Mouse (Mus musculus): ENCODE data around the gene Tom1l1.
A peak's percentile ranks its signal among the peaks of the same experiment; 100 is the strongest.

The Tom1l1 gene

DNA sequence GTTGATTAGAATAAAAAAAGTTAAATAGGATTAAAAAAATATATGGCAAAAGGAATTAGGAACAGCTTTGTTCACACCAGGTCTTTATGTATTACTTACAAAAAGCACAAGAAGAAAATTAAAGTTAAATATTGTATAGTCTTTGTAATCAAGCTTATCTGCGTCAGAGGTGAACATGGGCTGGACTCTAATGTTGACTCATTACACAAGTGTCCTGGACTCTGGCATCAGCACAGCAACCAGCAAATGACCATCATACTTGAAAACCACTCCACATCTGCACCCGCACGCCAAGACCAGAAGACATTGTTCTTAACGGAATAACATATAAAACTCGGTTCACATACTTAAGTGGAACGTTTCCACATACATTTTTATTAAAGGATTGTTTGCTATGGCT lies 20.8 kb downstream of the Tom1l1 start:
- no peak for DNase-seq (ENCODE audit: low read depth, low spot score)

DNA sequence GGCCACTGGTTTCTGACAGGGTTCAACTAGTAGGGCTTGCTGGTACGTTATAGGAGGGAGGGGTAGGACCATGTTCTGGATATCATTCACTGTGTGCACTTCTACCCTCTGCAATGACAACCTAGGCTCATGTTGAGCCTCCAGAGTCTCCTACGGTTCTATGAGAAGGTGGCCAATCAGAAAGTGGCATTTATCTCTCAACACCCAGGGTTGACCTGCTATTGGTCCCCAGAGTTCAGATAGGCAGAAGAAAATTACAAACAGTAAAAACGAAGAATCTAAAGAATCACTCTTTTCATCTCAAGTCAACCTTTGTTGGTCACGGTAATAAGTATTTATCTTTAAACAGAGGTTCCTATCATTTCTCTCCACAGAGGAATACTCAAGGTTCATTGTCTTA lies 21.2 kb downstream of the Tom1l1 start:
- DNase-seq (ENCODE audit: low read depth, low spot score): no peak

DNA sequence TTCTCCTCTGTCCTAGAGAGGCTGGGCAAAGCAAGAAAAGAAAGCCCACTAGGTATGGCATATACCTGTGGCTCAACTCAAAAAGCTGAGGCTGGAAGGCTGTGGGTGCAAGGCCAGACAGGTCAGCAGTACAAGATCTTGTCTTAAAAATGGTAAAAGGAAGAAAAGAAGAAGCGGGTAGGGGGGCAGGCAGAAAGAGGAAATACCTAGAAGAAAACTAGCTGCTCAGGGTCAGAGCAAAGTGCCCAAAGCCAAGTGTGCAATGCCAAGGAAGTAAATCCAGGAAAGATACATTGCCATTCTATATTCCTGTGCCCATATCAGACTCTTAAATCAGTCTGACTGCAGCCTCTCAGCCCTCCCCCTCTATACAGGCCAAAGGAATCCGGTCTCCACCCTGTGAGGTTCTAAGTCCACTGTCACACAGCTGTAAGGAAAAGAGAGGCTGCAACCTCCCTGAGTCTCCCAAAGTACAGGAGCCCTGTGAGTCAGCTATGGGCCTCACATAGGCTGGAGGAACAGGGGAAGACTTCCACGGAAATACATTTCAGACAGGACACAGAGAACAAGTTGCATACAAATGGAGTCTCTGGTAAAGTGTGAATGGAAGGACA lies 21.9 kb downstream of the Tom1l1 start:
- DNase-seq (ENCODE audit: low read depth, low spot score): no peak

DNA sequence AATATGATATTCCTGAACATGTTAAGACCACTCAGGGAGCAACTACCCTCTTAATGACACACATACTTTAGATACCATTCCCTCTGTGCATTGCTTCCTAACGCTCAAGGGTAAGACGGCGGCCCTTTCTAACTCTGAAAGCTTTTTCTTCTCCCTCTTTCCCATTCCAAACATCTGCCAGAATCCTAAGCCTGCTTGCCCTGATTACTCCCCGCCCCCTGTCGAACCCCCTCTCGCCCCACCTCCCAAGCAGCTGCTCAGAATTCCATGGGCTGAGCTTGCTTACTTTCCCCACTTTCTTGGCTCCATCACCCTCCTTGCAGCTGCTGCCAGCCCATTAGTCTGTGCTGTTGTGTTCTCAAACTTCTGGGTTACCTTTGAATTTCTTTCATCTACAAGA lies 23.0 kb downstream of the Tom1l1 start:
- DNase-seq (ENCODE audit: low read depth, low spot score): no peak

DNA sequence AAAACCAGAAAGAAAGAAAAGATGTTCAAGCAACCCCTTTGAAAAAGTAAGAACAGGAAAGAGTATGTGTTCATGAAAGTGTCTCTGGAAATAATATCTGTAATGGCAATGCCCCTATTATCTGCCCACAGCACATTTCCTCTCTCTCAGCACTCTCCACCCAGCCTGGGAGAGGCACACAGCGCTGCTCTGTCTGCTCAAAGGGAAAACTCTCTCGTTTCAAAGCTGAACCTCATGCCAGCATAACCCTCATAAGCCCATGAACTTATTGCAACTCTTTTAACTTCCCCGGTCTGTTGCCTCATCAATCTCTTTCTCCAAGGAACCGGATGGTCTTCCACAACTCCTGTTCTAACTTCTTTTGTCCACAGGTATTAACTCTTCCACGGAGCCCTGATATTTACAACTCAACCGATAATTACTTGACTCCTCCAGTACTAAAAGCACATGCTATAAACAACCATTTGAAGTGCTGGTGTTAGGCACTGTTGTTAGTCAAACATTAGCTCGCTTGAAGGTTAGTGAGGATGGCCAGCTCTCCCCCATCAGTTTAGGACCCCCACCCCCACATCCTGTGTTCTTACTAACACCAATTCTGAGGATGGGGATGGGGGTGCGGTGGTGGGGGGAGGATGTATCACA lies 23.7 kb downstream of the Tom1l1 start:
- no peak for DNase-seq (ENCODE audit: low read depth, low spot score)

DNA sequence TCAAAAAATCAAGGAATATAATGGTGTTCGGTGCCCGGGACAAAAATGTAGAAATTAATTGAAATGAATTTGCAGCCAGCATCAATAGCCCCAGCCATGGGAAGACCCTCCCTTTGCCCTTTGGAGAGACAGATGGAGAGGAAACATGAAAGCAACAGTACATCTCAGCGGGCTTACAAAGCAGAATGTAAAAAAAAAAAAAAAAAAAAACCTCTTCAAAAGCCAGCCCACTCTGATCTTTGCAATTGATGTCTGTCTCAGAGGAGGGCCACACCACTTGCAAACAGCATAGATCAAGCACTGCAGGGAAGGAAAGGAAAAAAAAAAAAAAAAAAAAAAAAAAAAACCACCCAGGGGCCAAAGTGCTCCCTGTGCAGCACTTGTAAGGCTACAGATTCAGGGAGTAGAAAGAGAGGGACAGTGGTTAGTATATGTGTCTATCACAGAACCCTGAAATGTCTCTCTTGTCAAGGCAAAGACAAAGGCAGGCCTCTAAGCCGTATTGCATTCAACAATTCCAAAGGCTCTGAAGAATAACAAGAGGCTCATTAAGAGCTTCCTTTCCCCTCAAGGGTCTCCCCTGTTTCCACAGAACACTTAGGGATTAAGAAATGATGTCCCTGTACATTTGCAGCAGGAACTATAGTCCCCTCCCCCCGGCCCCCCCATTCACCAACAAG lies 24.4 kb downstream of the Tom1l1 start:
- no peak for DNase-seq (ENCODE audit: low read depth, low spot score)

DNA sequence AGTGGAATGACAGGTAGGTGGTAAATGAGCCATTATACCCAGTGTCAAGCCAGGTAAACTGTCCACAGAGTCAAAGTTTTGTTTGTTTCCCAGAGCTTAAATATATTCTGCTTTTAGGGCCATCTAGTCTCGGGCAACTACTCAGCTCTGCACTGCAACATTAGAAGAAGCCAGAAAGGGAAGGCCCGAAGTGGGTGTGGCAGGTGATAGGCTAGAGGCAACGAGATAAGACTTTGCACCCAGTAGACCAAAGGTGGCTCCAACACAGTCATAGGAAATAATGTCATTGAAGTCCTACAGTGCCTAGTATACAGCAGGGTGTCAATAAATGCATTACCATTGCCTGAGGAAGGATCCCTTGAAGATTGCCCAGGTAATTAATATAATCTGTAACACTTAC lies 25.1 kb downstream of the Tom1l1 start:
- DNase-seq (ENCODE audit: low read depth, low spot score): no peak

DNA sequence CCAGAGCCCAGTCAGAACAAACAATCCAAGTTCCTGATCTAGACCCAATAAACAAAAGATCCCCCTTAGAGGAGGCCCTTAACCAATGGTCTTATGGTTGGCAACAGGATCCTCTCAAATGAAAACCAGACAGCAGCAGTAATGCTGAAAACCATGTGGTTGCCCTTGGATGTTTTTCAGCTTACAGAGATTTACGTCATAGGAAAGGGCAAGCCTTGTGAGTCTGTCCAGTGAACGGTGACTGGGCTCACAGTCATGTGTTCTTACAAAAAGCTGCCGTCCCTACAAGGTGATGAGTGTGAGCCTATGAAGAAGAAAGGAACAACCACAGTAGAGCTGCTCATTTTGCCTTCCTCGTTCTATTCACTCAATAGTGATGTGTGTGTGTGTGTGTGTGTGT lies 27.5 kb downstream of the Tom1l1 start:
- DNase-seq (ENCODE audit: low read depth, low spot score): no peak

DNA sequence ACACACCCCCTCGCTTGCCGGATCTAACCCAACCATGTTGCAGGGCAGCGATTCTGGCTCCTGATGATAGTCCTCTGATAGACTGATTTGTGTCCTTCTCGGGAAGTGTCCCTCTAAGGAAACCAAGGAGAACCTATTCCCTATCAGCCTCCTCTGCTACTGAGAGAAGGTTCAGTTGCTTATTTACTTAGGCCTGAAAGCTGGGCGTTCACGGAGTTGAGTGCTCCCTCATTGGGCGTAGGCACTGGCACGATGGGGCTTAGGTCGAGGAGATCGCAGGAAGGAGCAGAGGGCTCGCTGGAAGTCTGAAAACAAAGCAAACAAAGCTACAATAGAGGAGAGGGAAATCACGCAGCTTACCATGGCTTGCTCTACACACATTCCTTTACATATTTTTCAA lies 30.6 kb downstream of the Tom1l1 start:
- DNase-seq (ENCODE audit: low read depth, low spot score): no peak

DNA sequence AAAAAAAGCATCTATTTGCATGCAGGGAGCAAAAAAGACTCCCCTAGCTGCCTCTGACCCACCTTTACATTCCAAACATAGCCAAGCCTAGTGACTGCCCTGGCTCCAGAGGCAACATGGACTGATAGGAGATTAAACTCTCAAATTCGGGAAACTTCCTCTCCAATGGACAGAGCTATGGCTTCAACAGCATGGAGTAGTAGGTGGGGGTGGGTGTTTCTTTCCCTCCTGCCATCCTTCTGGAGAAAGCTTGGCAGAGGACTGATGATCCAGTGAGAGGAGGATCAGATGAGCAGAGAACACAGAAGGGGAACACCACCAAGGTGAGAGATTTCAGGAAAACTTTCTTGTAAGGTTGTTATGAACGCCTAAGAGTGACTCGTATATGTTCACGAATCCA lies 35.6 kb downstream of the Tom1l1 start:
- DNase-seq (ENCODE audit: low read depth, low spot score): no peak

DNA sequence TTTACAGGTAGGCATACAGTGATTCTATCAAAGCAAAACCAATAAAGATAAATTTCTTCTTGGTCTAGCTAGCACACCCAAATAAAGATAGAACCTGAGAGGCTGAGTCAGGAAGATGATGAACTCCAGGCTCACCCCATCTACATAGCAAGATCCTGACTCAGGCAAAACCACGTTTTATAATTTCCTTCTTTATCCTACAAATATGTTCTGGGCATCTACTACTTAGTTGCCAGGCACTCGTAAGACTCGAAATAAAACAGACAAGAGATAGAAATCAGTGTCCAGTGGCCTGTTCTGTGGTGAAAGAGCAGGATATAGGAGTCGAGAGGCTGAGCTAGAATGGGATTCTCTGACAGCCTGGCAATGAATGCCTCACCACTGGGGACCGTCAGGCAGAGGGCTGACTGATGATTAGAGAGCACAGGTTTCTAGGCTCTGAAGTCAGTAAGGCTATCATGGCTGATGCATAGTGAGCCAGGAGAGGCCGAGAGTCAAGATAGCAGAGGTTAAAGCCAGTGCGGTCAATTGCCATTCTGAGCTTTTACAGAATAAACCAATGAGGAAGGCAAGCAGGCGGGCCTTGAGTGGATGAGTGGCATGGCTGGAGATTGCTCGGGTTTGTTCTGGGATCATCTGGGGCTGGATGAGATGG lies 37.8 kb downstream of the Tom1l1 start:
- no peak for DNase-seq (ENCODE audit: low read depth, low spot score)

DNA sequence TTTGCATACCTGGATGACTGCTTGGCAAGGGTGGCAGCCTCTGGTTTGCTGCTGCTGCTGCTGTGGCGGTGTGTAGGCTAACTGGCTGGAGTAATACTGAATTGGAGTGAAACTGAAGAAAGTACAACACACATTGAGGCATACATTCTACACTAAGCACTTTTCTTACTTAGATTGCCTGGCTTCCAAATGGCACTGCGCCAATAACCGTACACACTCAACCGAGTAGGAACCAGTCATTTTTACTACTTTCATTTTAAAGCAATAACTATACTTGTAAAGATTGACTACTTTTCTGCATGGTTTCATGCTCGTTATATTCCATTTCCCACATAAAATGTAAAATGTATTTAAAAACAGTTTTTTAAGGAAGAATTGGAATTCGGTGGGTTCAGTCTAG lies 38.4 kb downstream of the Tom1l1 start:
- no peak for DNase-seq (ENCODE audit: low read depth, low spot score)

DNA sequence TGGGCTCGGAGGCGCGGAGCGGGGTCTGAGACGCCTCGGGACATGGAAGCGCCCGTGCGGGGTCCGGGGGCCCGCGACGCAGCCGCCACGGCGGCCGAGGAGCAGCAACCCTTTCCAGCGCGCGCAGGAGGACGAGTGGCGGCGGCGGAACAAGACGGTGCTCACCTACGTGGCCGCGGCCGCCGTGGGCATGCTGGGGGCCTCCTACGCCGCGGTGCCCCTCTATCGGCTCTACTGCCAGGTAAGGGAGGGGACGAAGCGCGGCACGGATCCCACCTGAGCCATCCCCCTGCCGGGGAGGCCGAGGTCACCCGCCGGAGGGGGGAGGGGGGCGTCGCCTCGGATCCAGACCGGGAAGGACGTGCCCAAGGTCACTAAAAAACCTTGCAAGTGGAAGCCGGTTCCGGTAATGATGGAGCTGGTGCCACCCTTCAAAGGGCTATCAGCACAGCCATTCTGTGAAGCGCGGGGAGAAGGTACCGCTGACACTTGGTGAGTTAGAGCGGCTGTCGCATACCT lies 49.8 kb downstream of the Tom1l1 start:
- DNase-seq (ENCODE audit: low read depth, low spot score): peak; percentile 4

DNA sequence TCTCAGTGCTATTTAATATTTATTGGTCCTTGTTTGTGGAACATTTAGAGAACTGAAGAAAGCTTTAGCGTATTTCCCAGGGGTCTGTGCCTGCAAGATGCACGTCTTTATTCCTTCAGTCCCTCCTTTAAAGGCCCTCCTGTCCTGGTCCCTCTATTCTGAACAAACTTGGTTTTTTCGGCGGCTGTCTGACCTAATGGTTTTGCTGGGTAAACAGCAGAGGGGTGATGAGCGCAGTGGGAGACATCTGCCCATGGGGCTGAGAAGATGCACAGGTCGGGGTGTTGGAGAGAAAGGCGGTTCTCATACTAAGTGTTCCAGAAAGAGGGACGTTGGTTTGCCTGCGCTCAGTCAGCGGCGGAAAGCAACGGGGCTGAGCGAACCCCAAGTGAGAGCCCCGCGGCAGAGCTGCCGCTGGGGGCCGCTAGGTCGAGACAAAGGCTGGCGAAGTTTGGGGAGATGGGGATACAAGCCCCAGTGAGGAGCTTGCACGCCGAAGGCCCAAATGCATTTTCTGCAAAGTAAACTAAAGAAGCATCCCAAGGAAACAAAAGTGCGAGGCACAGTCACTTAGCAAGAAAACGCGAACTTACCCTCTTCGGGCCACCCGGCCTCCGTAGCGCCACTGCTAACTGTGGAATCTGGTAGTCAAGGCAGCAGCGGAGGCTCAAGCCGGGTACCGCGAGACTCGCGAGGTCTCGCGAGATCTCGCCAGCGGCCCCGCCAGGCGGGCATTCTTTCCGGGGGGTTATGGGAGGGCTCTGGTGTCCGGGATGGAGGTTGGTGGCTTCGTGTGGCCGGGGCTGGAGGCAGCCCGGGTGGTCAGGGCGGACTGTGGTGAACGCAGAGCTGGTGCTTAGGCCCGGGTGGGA lies 50.5 kb downstream of the Tom1l1 start, which contains the start of the genes Stxbp4 and Cox11:
TSS of gene Stxbp4 (minus strand) at position 645 of the 872 bp plus-strand sequence.
TSS of gene Cox11 (plus strand) at position 734 of the 872 bp plus-strand sequence.
- DNase-seq (ENCODE audit: low read depth, low spot score): peak; percentile 91

DNA sequence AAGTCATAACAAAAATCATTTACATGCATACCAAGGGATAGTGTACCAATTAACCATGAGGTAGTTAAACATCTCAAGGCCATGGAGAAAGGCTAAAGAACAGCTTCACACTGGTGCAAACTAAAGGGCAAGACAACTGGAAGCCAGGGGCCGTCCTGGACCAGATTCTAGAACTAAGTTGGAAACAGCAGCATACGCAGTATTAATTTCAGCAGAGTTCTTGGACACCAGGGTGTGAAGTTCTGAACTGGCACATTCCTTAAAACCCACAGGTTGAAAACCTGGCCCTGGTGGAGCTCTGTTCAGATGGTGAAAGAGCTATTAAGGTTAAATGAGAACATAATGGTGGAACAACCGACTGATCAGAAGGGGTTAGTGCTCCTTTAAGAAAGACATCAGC lies 53.5 kb downstream of the Tom1l1 start:
- no peak for DNase-seq (ENCODE audit: low read depth, low spot score)

DNA sequence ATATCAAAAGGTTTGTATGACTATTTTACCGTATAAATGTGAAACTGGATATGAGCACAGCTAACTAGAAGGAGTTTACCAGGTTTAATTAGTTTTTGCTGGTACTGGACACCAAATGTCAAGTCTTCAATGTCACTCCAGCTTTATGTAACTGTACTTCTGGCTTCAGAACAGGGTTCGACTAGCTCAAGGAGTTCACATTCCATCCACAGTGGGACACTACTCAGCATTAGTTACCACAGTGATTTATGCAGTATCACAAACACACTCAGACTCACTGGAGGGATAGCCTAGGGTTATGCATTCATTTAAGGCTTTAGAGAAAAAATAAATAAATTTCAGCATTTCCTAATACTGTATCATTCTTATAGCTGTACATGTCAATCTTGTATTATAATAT lies 55.7 kb downstream of the Tom1l1 start:
- DNase-seq (ENCODE audit: low read depth, low spot score): no peak

DNA sequence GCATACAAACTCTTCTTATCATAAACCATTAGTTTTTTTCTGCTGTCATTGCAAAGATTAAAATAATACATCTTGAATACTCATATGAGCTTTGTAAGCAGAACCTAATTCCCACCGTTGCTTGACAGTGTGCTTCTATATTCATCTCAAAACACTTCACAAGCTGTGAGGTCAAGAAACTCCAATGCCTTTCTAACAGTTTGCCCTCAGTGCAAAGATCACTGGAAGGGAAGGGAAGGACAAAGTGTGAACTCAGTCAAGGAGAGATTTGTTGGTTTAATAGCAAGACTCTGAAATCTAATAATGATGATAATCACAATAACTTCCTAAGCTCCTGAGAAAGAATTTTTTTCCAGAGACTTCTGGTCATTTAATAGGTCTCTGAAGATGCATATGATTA lies 60.4 kb downstream of the Tom1l1 start:
- no peak for DNase-seq (ENCODE audit: low read depth, low spot score)

DNA sequence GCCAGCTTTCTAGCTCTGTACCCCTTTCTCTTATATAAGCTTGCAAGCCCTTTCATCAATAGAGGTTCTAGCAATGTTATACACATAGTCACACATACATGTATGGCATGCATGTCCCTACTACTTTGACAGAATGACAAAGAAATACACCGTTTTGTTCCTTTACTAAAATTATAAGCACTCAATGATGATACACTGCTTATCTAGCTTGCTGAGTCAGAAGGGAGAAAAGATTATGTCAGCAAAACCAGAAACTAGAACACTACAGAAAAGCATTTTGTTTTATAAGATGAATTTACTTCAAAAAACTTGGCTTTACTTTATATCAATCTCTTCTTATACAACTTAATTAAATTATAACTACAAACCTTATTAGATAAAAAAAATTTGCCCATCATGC lies 63.0 kb downstream of the Tom1l1 start:
- no peak for DNase-seq (ENCODE audit: low read depth, low spot score)

DNA sequence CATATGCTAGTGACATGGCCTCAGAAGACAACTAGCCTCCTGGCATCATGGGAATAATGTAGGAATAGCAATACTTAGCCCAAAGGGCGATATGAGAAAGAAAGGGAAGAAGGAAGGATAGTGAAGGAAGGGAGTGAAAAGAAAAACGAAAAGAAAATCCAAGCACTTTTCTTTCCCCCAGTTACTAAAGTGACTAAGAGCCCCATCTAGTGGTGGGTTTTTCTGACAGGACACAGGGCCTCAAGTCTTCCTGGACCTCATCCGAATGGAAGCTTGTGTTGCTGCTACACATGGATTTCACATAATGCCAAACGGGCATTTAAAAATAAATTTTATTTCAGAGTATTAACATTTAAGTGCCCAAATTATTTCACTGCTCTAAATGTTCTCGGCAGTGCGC lies 64.7 kb downstream of the Tom1l1 start:
- peak; percentile 37 for DNase-seq (ENCODE audit: low read depth, low spot score)

DNA sequence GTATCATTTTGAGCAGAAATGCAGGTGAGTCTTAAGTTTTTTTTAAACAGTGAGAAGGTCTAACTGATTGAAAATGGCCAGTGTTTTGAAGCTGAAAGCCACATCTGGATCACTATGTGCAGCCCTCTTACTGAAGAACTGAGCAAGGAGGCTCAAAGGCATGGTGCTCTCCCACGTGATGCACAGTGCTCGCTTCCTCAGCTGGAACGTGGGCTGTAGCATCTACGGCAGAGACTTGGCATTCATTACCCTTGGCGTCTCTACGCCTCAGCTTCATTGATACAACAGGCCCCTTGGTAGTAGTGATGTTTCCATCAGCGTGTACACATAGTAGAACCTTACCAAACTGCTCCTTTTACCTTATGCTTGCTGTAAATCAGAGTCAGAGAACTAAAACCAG lies 65.7 kb downstream of the Tom1l1 start:
- DNase-seq (ENCODE audit: low read depth, low spot score): no peak

DNA sequence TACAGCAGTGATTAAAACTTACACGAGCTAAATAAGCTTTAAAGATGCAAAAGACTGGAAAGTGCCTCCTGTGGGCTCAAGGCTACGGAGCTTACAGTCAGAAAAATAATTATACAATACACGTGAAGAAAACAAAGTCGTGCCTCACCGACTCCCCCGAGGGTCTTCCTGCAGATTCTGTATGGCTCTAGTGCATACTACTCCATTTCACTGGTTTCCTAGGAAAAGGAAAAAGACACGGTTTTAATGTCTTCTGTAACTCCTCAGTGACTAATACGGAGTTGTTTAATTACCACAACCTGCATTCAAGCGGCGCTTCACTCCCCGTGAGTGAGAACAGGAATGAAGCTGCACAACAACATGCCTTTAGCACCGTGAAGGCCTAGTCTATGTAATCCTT lies 66.1 kb downstream of the Tom1l1 start:
- no peak for DNase-seq (ENCODE audit: low read depth, low spot score)
